Mouse (Mus musculus) heart, adult 2 months (tissue): ENCODE data around the gene Myl3. TPM values are rescaled to one million over a fixed set of nuclear protein-coding genes. Genes with fewer than 3 reads are reported as not detected.

Source experiments
- DNase-seq, 2 experiments: peaks; one replicate each; pipeline ENCODE4 v3.0.0; 2021
- H3K27ac ChIP-seq: fragments of 200-600 bp; 2 replicates; pipeline ENCODE4 v1.8.1; 2022
- H3K27me3 ChIP-seq: fragments of 200-500 bp; 2 replicates; pipeline ENCODE4 v1.6.1; 2012; ENCODE audit warnings: mild to moderate bottlenecking, low read length, inconsistent platforms, mixed read lengths; ENCODE audit not compliant: control insufficient read depth, insufficient read depth
- H3K36me3 ChIP-seq: fragments of 200-500 bp; 2 replicates; pipeline ENCODE4 v1.6.1; 2012; ENCODE audit warnings: low read length, inconsistent platforms; ENCODE audit not compliant: control insufficient read depth, insufficient read depth
- H3K4me1 ChIP-seq: fragments of 200-500 bp; 2 replicates; pipeline ENCODE4 v1.6.1; 2011; ENCODE audit warnings: low read length; ENCODE audit not compliant: control insufficient read depth, insufficient read depth
- H3K4me3 ChIP-seq: fragments of 200-600 bp; 2 replicates; pipeline ENCODE4 v1.8.1; 2022
- H3K79me2 ChIP-seq: fragments of 200-500 bp; replicated peaks from 2 replicates; pipeline ENCODE4 v1.6.1; 2012; ENCODE audit warnings: mild to moderate bottlenecking, inconsistent platforms, low read length, moderate library complexity, mixed read lengths; ENCODE audit not compliant: control insufficient read depth, insufficient read depth
- H3K9ac ChIP-seq: fragments of 200-500 bp; 2 replicates; pipeline ENCODE4 v1.6.1; 2012; ENCODE audit warnings: low read depth, mild to moderate bottlenecking, control low read depth, inconsistent platforms, low read length, mixed read lengths
- CTCF ChIP-seq: fragments of 200-600 bp; IDR thresholded peaks from 2 replicates; pipeline ENCODE4 v1.8.1; 2022; ENCODE audit warnings: antibody characterized with exemption, mild to moderate bottlenecking, moderate library complexity
- EP300 ChIP-seq: fragments of 200-500 bp; IDR thresholded peaks from 2 replicates; pipeline ENCODE4 v1.6.1; 2011; ENCODE audit warnings: low read depth, low read length, control low read depth; ENCODE audit not compliant: insufficient read depth
- POLR2A ChIP-seq: fragments of 200-500 bp; IDR thresholded peaks from 2 replicates; pipeline ENCODE4 v1.6.1; 2011; ENCODE audit warnings: mild to moderate bottlenecking, low read depth, low read length, control low read depth; ENCODE audit not compliant: insufficient read depth
- WGBS: fragments of 180-500 bp; shearing (Covaris S2); methylation state at CpG from one replicate; pipeline ENCODE4 v1.1.7; 2018; 5-methylcytosine and 5-hydroxymethylcytosine counted together
- intact Hi-C: fragments of 180-260 bp; cut with DNase I; formaldehyde crosslinking; loops from one replicate; pipeline ENCODE4 v1.15.1; 2025
- polyA plus RNA-seq: library from polyadenylated mRNA; depleted of rRNA; stranded (reverse); fragments of >200 nt; gene quantifications from 2 replicates; pipeline ENCODE4 v1.2.3, GENCODE M21; 2012
- total RNA-seq, 2 experiments: library from RNA; stranded (reverse); gene quantifications; 2 replicates each; pipeline ENCODE4 v1.2.3; 2021

Myl3 gene
- total and polyA plus RNA-seq, 3 experiments = 9,227 to 11,139 (median 9,326) TPM

DNA sequence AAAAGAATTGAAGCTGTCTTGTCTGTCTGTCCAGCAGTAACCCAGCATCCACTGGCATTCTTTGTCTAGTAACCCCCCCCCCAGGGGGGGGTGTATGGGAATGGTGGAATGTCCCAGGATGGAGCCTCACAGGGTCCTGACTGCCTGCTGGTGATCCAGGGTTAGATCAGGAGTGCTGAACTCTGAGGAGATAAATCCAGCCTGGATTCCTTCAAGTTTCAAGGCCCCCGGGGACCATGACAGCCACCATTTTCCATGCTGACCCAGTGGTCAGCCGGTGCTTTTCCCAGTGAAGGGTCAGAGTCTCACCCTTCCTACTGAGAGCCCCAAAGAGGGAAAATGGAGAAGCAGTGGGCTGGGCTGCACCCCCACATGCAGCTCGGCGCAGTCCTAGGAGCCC lies 9.8 kb upstream of the Myl3 start:
- no peaks in the 10 kb centered on the region for H3K27me3 ChIP-seq
- WGBS = 47% methylated on average over 4 of the region's 4 CpGs
- peaks cover 5% of the 10 kb centered on the region for H3K4me1 ChIP-seq
- H3K79me2 ChIP-seq = no peaks in the 10 kb centered on the region
- no peak overlapping the region for H3K4me3 ChIP-seq
- H3K9ac ChIP-seq = no peak overlapping the region
- DNase-seq = no peak
- no peaks in the 10 kb centered on the region for H3K36me3 ChIP-seq
- TF ChIP-seq POLR2A (no peak), EP300 (no peak), CTCF (no peak)
- intact Hi-C loops = loop anchor here (1.0 kb wide), 1 partner anchor 49 kb away; no protein-coding TSS in a partner anchor
- H3K27ac ChIP-seq = peak overlapping the region; percentile 1

DNA sequence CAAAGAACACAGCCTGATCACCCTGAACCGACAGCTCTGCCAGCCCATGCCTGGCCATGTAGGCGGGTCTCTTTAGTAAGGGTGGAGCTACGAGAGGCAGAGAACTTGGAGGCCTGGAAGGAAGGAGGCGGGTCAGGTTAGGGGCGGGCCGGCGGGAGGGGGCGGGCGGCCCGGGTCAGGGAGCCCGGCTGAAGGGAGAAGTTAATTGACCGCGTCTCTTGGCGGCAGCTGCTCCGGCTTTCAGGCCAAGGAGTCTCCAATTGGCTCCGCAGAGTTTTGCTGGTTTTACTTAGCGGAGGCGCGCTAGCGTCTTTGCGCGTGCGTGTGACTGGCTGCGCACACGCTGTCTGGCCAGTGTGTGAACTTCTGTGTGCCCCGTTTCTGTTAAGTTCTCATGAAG lies 9.0 kb upstream of the Myl3 start:
- H3K27me3 ChIP-seq = no peaks in the 10 kb centered on the region
- peaks cover 5% of the 10 kb centered on the region for H3K4me1 ChIP-seq
- H3K36me3 ChIP-seq = no peaks in the 10 kb centered on the region
- no peaks in the 10 kb centered on the region for H3K79me2 ChIP-seq
- H3K27ac ChIP-seq = peak overlapping the region; percentile 68
- no peak for TF ChIP-seq CTCF
- no peak for TF ChIP-seq EP300
- peak; percentile 46; the same call in 1 of the 2 replicates for TF ChIP-seq POLR2A
- intact Hi-C loops = loop anchor here (1.0 kb wide), 1 partner anchor 49 kb away; no protein-coding TSS in a partner anchor
- under 1% methylated on average over 22 of the region's 26 CpGs for WGBS
- DNase-seq = peak; percentile 84 to 90
- peak overlapping the region; percentile 51 for H3K9ac ChIP-seq
- peak overlapping the region; percentile 54 for H3K4me3 ChIP-seq

DNA sequence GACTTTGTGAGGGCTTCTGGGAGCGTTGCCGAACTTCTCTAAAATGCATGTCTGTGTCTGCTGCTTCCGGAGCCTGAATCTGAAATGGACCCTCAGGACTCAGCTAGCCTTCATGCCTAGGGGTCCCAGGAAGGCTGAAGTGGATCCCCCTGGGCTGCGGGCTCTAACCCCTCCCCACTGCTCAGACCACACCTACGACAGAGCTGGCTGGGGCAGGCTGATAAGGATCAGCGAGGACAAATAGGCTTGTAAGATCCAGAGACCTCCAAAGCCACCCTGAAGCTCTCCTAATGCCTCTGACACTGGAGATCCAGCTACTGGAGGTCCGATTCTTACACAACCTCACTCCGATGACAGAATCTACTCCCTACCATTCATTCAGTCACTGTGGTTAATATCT lies 8.6 kb upstream of the Myl3 start:
- WGBS = 9% methylated on average over 8 of the region's 8 CpGs
- Histone ChIP-seq H3K9ac (peak overlapping the region; percentile 51), H3K4me3 (peak overlapping the region; percentile 54), H3K79me2 (no peaks in the 10 kb centered on the region), H3K4me1 (peaks cover 5% of the 10 kb centered on the region), H3K36me3 (no peaks in the 10 kb centered on the region), H3K27ac (peak overlapping the region; percentile 68), H3K27me3 (no peaks in the 10 kb centered on the region)
- TF ChIP-seq POLR2A = no peak
- TF ChIP-seq EP300 = no peak
- no peak for TF ChIP-seq CTCF
- intact Hi-C loops = no loop called here
- DNase-seq = no peak

DNA sequence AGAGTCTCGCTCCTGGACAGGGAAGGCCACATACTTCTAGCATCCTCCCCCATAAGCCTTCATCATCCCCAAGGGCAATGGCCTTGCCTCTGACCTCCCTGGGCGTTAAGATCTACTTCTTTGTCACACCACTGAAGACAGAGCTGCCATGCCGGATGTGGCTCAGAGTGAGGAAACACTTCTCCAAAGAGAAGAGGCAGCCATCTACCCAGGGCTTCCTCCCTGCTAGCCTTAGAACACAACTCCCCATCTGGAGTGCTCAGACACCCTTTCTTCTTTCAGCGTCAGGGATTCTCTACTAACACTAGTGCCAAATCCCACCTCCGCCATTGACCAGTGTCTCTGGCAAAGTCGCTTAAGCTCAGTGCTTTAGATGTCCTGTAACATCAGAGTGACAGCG lies 7.5 kb upstream of the Myl3 start:
- Histone ChIP-seq H3K79me2 (no peaks in the 10 kb centered on the region), H3K27me3 (no peaks in the 10 kb centered on the region), H3K4me3 (no peak overlapping the region), H3K27ac (no peak overlapping the region), H3K36me3 (no peaks in the 10 kb centered on the region), H3K4me1 (peaks cover 5% of the 10 kb centered on the region), H3K9ac (no peak overlapping the region)
- TF ChIP-seq CTCF = no peak
- TF ChIP-seq POLR2A = no peak
- TF ChIP-seq EP300 = no peak
- DNase-seq = no peak
- intact Hi-C loops = no loop called here
- 81% methylated on average over 7 of the region's 7 CpGs for WGBS

DNA sequence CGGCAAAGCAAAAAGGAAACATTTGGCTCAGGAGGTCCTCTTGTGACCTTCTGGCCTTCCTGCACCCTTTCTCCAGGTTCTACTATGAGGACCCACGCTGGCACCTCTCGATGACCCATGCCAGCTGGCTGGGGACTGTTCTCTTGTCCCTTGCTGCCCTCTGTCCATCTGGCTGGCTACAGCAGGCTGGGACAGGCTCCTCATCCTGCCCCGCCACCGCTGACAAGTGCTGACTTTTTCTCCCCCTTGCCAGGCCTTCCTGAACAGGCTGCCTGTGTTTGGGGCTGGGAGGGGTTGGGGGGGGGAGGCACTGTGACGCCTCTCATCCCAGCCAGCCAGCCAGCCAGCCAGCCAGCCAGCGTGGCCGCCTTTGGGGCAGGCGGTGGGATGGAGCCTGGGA lies 5.3 kb upstream of the Myl3 start:
- no peak overlapping the region for H3K9ac ChIP-seq
- H3K79me2 ChIP-seq = no peaks in the 10 kb centered on the region
- no peaks in the 10 kb centered on the region for H3K36me3 ChIP-seq
- TF ChIP-seq EP300 (0 out of 2 replicates have a peak, but pooled peaks have one; percentile 15), CTCF (peak; percentile 17; the same call in 1 of the 2 replicates), POLR2A (no peak)
- WGBS = 32% methylated on average over 9 of the region's 9 CpGs
- no peak overlapping the region for H3K27ac ChIP-seq
- DNase-seq = peak in 1 of 2 experiments; percentile 29
- no peak overlapping the region for H3K4me3 ChIP-seq
- intact Hi-C loops = no loop called here
- no peaks in the 10 kb centered on the region for H3K27me3 ChIP-seq
- peaks cover 5% of the 10 kb centered on the region for H3K4me1 ChIP-seq

DNA sequence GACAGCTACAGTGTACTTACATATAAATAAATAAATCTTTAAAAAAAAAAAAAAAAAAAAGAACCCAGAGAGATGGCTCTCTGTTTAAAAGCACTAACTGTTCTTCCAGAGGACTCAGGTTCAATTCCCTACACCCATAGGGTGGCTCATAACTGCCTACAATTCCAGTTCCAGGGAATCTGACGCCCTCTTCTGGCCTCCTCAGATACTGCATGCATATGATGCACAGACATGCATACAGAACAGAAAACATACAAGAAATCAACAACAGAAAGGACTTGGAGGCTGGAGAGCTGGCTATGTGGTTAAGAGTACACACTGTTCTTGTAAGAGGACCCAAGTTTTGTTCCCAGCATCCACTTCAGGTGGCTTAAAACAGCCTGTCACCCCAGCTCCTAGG lies 3.6 kb upstream of the Myl3 start:
- H3K79me2 ChIP-seq = no peaks in the 10 kb centered on the region
- WGBS = 30% methylated on average over 1 of the region's 1 CpGs
- peaks cover 2% of the 10 kb centered on the region; the same call in 1 of the 2 replicates for H3K27me3 ChIP-seq
- intact Hi-C loops = no loop called here
- no peaks in the 10 kb centered on the region for H3K36me3 ChIP-seq
- H3K27ac ChIP-seq = no peak overlapping the region
- no peak for TF ChIP-seq POLR2A
- TF ChIP-seq CTCF = peak; percentile 45
- no peak for TF ChIP-seq EP300
- no peak for DNase-seq
- no peak overlapping the region for H3K4me3 ChIP-seq
- H3K9ac ChIP-seq = no peak overlapping the region
- peaks cover 4% of the 10 kb centered on the region for H3K4me1 ChIP-seq
